Mouse (Mus musculus) bone marrow, adult 2 months (tissue): Measurements from ENCODE around the gene Ppy.

ENCODE experiments used
- CTCF ChIP-seq: fragments of 200-500 bp; IDR thresholded peaks from 2 replicates; pipeline ENCODE4 v1.5.1; 2011; ENCODE audit warnings: low read length, control low read depth; ENCODE audit not compliant: control insufficient read depth, insufficient read depth
- POLR2A ChIP-seq: fragments of 200-500 bp; IDR thresholded peaks from 2 replicates; pipeline ENCODE4 v1.6.1; 2011; ENCODE audit warnings: low read depth, mild to moderate bottlenecking, control low read depth, low read length, borderline replicate concordance; ENCODE audit not compliant: control insufficient read depth

- TF ChIP-seq POLR2A (no peak), CTCF (no peak)
These were observed 46.3 kb upstream of the Ppy start for GRCm38 (mm10) chr11:102147213-102147989.
